Mouse (Mus musculus) heart, embryonic 16.5 days (tissue): ENCODE measurements around the gene Sprr1b. TPM values are rescaled to one million over a fixed set of nuclear protein-coding genes. Genes with fewer than 3 reads are reported as not detected.
"Not testable (repeated sequence)": the region's sequence is repeated elsewhere in the genome, so short reads cannot be mapped to it uniquely, and the experiment has no call there.

Source experiments
- ATAC-seq: fragments of 200-750 bp; cut with Nextera tagmentation; replicated peaks from 2 replicates; pipeline ENCODE4 v1.8.0; 2017; ENCODE audit warnings: moderate number of reproducible peaks; ENCODE audit not compliant: insufficient read depth, low FRiP score; ENCODE audit errors: extremely low read depth
- H3K27ac ChIP-seq: fragments of 300-500 bp; sonication (generic); 2 replicates; pipeline ENCODE4 v1.5.1; 2014; ENCODE audit warnings: mild to moderate bottlenecking, low read length, control low read depth, moderate library complexity
- H3K27me3 ChIP-seq: fragments of 300-500 bp; sonication (generic); 2 replicates; pipeline ENCODE4 v1.6.1; 2014; ENCODE audit warnings: low read length, mixed read lengths; ENCODE audit not compliant: control insufficient read depth, insufficient read depth
- H3K36me3 ChIP-seq: fragments of 300-500 bp; sonication (generic); 2 replicates; pipeline ENCODE4 v1.6.1; 2014; ENCODE audit not compliant: control insufficient read depth, insufficient read depth
- H3K4me1 ChIP-seq: fragments of 300-500 bp; sonication (generic); 2 replicates; pipeline ENCODE4 v1.6.1; 2014; ENCODE audit warnings: low read length, mixed read lengths; ENCODE audit not compliant: control insufficient read depth, insufficient read depth
- H3K4me2 ChIP-seq: fragments of 300-500 bp; sonication (generic); 2 replicates; pipeline ENCODE4 v1.6.1; 2014; ENCODE audit warnings: low read depth, mild to moderate bottlenecking, control low read depth, low read length
- H3K4me3 ChIP-seq: fragments of 300-500 bp; sonication (generic); 2 replicates; pipeline ENCODE4 v1.5.1; 2014; ENCODE audit warnings: mild to moderate bottlenecking, control low read depth, low read length
- H3K9ac ChIP-seq: fragments of 300-500 bp; sonication (generic); 2 replicates; pipeline ENCODE4 v1.6.1; 2014; ENCODE audit warnings: low read length, control low read depth
- H3K9me3 ChIP-seq: fragments of 300-500 bp; sonication (generic); replicated peaks from 2 replicates; pipeline ENCODE4 v1.6.1; 2016; ENCODE audit warnings: low read length; ENCODE audit not compliant: control insufficient read depth
- WGBS: fragments of 180-500 bp; shearing (Covaris S2); extraction: QIAGEN DNeasy Blood & Tissue Kit; methylation state at CpG from one replicate; pipeline ENCODE4 v1.1.7; 2014; 5-methylcytosine and 5-hydroxymethylcytosine counted together
- polyA plus RNA-seq: library from polyadenylated mRNA; unstranded; fragments of >200 nt; fragmentation: Nextera tagmentation; extraction: Ambion mirVana; gene quantifications from 2 replicates; pipeline ENCODE4 v1.2.1, GENCODE M21; 2015

The Sprr1b gene
- 0.19 TPM in 1 of 2 replicates, not detected in the other for polyA plus RNA-seq

DNA sequence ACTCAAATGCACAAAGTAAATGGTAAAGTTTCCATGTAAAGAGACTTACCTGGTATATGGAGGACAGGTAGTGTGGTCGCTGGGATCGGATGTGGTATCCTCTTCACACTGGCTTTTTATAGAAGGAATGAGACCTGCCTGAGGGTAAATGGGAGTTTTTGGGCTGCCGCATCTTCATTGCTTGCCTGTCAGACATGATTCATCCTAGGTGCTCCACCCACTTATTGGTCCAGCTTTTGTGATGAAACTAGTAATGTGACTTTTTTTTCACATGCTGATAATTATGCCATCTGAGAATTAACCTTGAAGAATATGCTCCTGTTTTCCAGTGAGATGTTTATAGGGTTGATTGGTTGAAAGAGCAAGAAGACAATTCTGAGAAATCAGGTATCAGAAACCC, at the start of gene Sprr1b:
TSS of gene Sprr1b (minus strand) at position 101 of the 400 bp plus-strand sequence.
- H3K27me3 ChIP-seq: no peaks in the 10 kb centered on the region
- no peaks in the 10 kb centered on the region for H3K36me3 ChIP-seq
- no peaks in the 10 kb centered on the region for H3K4me1 ChIP-seq
- no peak within 1 kb of the TSS for H3K27ac ChIP-seq
- WGBS: 88% methylated on average over 3 of the region's 3 CpGs
- H3K9ac ChIP-seq: no peak within 1 kb of the TSS
- no peak within 1 kb of the TSS for H3K4me2 ChIP-seq
- no peak for ATAC-seq
- H3K4me3 ChIP-seq: no peak within 1 kb of the TSS
- no peaks in the 10 kb centered on the region for H3K9me3 ChIP-seq

DNA sequence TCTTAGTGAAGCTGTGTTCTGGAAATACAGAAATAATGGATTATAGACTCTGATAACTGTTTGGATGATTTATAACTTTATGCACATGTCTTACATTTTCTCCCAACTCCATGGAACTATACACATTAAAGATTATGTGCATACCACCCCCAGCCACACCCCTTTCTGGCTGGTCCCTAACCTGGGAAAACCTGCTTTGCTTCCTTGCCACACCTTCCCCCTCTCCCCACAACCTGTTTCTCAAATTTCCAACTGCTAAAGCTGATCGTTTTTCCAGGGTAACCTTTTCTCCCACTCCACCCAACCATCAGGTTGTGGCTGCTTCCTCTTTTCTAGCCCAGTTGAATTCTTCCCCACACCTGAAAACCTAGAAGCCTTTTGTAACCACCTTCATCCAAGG, 47.7 kb upstream of the Sprr1b start:
- Histone ChIP-seq H3K9ac (no peak overlapping the region), H3K4me1 (no peaks in the 10 kb centered on the region), H3K27ac (no peak overlapping the region), H3K9me3 (no peaks in the 10 kb centered on the region), H3K4me2 (no peak overlapping the region), H3K36me3 (no peaks in the 10 kb centered on the region), H3K4me3 (no peak overlapping the region), H3K27me3 (no peaks in the 10 kb centered on the region)
- no peak for ATAC-seq
- 28% methylated on average over 1 of the region's 1 CpGs for WGBS

DNA sequence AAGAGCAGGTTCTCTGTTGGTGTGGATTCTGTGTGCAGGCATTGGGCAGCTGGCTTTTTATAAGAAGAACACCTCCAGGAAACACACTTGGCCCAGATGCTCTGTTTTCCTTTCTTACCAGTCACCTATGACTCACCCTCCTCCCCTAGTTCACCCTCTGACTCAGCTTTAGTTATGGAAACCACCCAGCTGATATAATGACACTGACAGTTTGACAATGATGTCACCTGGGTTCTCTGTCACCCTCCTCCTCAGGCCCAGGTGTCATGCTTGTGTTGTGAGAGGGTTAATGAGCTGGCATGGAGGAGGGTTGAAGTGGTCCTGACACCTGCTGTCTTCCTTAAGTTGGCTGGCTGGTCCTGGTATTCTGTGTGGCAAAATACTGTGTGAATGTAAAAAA, 47.3 kb upstream of the Sprr1b start, which contains the start of gene Sprr1a:
TSS of gene Sprr1a (minus strand) at position 33 of the 400 bp plus-strand sequence.
- Histone ChIP-seq H3K4me1 (no peaks in the 10 kb centered on the region), H3K4me2 (no peak within 1 kb of the TSS), H3K36me3 (no peaks in the 10 kb centered on the region), H3K9ac (no peak within 1 kb of the TSS), H3K4me3 (no peak within 1 kb of the TSS), H3K27ac (no peak within 1 kb of the TSS), H3K9me3 (no peaks in the 10 kb centered on the region), H3K27me3 (no peaks in the 10 kb centered on the region)
- ATAC-seq: no peak

DNA sequence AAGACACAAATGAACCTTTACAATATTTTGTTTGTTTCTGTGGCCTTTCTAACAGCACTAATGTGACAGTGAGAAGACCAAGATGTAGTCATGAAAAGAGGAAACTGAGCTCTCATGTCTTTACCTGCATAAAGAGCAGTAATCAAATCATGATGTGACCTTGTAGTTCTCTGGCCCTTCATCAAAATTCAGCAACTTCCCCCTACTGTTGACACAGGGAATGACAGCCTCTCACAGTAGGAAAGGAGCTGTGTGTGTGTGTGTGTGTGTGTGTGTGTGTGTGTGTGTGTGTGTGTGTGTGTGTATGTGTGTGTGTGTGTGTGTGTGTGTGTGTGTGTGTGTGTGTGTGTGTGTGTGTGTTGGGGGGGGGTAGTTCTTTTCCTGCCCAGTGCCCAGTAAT, 42.7 kb upstream of the Sprr1b start:
- H3K9ac ChIP-seq, H3K36me3 ChIP-seq, ATAC-seq, H3K27me3 ChIP-seq, H3K4me3 ChIP-seq, H3K27ac ChIP-seq, H3K4me1 ChIP-seq, H3K4me2 ChIP-seq, H3K9me3 ChIP-seq: not testable (repeated sequence)

DNA sequence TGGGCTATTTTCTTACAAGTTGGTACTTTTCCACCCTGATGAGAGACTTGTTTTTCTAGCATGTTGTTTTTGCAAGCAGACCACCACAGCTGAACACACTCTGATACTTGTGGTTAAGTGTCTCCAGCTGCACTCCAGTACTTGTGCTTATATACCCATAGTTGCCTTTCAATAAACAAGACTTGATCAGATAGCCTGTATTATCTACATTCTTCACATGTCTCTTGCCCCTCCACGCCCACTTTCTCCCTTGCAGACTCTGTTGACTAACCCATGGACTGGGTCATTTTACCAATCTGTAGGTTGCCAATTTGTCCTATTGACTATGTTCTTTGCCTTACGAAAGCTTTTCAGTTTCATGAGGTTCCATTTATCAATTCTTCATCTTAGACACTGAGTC, 31.5 kb upstream of the Sprr1b start:
- no peak overlapping the region for H3K9ac ChIP-seq
- no peaks in the 10 kb centered on the region for H3K4me1 ChIP-seq
- no peaks in the 10 kb centered on the region for H3K9me3 ChIP-seq
- H3K27ac ChIP-seq: no peak overlapping the region
- no peaks in the 10 kb centered on the region for H3K36me3 ChIP-seq
- H3K27me3 ChIP-seq: no peaks in the 10 kb centered on the region
- whole genome bisulfite sequencing: 75% methylated on average over 2 of the region's 2 CpGs
- ATAC-seq: no peak
- H3K4me3 ChIP-seq: no peak overlapping the region
- no peak overlapping the region for H3K4me2 ChIP-seq

DNA sequence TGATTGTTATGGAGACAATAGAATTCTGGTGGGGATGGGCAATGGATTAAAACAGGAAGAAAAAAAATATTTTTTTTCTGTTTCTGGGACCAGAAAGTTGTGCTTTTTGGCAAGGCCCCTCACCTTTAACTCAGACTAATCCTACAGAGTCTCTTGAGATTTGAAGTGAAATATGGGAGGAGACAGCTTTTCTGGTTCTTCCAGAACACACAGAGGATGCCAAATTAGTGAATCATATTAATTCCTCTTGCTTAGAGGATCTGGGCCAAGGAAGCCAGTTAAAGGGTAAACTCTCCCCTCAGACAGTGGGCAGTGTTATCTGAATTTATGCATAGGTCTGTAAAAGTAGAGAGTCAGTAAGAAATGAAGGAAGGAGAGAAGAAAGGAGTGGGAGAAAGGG, 28.8 kb upstream of the Sprr1b start:
- Histone ChIP-seq H3K4me3 (no peak overlapping the region), H3K4me1 (no peaks in the 10 kb centered on the region), H3K36me3 (no peaks in the 10 kb centered on the region), H3K27me3 (no peaks in the 10 kb centered on the region), H3K9ac (no peak overlapping the region), H3K9me3 (no peaks in the 10 kb centered on the region), H3K4me2 (no peak overlapping the region), H3K27ac (no peak overlapping the region)
- ATAC-seq: no peak

DNA sequence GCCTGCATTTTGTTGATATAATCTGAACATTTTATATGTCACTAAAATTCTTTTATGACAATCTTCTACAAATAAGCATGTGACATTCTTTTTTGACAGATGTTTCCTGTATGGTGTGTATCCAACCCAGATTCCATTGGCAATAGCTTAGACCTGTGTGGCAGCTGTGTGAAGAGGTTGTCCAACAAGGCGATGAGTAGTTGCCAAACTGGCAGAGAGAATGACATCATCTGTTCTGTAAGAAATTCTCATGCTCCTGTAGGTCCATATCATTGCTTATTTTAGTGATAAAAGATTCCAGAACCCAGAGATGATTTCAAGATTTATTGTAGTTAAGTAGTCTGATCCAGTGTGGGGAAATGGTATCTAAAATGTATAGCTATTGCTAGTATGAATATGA, 28.0 kb upstream of the Sprr1b start:
- H3K4me2 ChIP-seq: no peak overlapping the region
- no peak overlapping the region for H3K27ac ChIP-seq
- no peaks in the 10 kb centered on the region for H3K4me1 ChIP-seq
- no peaks in the 10 kb centered on the region for H3K36me3 ChIP-seq
- no peaks in the 10 kb centered on the region for H3K27me3 ChIP-seq
- H3K9ac ChIP-seq: no peak overlapping the region
- no peak overlapping the region for H3K4me3 ChIP-seq
- 56% methylated on average over 1 of the region's 1 CpGs for WGBS
- no peaks in the 10 kb centered on the region for H3K9me3 ChIP-seq
- no peak for ATAC-seq

DNA sequence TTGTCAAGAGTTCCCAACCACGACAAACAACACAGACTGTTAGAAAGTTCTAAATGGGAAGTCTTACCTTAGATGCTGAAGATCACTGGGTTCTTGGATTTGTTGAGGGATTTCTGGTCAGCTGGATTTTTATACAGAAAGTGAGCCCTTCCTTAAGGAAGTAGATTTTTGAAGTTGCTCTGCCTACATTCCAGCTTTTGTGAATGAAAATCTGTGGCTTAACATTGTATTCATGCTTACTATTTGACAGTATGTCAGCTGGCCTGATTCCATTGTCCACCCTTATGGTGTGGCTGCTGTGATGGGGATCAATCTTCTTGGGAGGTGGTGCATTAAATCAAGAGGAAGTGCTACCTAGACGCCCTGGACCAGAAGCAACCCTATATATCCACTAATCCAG, 20.0 kb upstream of the Sprr1b start, which contains the start of gene Sprr3:
TSS of gene Sprr3 (minus strand) at position 101 of the 400 bp plus-strand sequence.
- H3K4me3 ChIP-seq: no peak within 1 kb of the TSS
- H3K4me1 ChIP-seq: no peaks in the 10 kb centered on the region
- no peaks in the 10 kb centered on the region for H3K36me3 ChIP-seq
- H3K4me2 ChIP-seq: no peak within 1 kb of the TSS
- ATAC-seq: no peak
- H3K9ac ChIP-seq: no peak within 1 kb of the TSS
- H3K27me3 ChIP-seq: no peaks in the 10 kb centered on the region
- 58% methylated on average over 2 of the region's 2 CpGs for WGBS
- no peaks in the 10 kb centered on the region for H3K9me3 ChIP-seq
- no peak within 1 kb of the TSS for H3K27ac ChIP-seq

DNA sequence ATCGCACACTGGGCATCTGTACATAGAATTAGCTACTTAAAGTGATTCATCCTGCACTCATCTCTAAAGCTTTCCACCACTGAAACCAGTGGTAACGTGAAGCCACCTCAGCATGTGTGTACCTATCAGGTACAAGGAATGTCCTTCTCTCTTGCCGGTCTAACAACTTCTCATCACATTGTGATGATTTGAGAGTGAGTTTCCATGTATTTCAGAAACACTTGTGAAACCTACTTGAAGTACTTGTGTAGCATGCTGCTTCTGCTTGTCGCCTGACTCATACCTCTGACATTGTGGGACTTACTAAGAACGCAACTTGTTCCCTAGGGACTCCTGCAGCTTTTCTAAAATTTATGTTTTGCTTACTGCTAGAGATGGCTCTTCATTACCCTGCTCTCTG, 16.6 kb upstream of the Sprr1b start:
- H3K27me3 ChIP-seq: no peaks in the 10 kb centered on the region
- H3K4me2 ChIP-seq: no peak overlapping the region
- H3K36me3 ChIP-seq: no peaks in the 10 kb centered on the region
- H3K4me3 ChIP-seq: no peak overlapping the region
- H3K4me1 ChIP-seq: no peaks in the 10 kb centered on the region
- H3K9ac ChIP-seq: no peak overlapping the region
- 56% methylated on average over 5 of the region's 5 CpGs for WGBS
- ATAC-seq: no peak
- no peak overlapping the region for H3K27ac ChIP-seq
- no peaks in the 10 kb centered on the region for H3K9me3 ChIP-seq

DNA sequence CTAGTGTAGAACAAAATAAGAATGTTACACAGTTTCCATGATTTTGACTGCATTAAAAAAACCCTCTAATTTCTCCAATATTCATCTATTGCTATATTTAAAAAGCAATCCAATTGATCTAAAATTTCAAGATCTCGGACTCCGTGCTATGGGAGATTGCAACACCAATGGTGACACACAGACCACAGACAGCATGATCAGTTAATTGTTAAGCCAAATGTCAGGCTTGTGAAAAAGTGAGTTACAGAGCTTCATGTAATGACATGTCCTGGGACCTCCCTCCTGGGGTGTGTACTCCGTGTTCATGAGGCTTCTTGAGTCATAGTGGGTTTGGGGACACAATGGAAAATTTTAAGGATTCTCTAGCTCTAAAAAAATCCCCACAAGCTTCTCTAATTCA, 1.6 kb upstream of the Sprr1b start:
- Histone ChIP-seq H3K9ac (no peak overlapping the region), H3K36me3 (no peaks in the 10 kb centered on the region), H3K4me3 (no peak overlapping the region), H3K9me3 (no peaks in the 10 kb centered on the region), H3K27ac (no peak overlapping the region), H3K4me2 (no peak overlapping the region), H3K27me3 (no peaks in the 10 kb centered on the region), H3K4me1 (no peaks in the 10 kb centered on the region)
- WGBS: 78% methylated on average over 3 of the region's 3 CpGs
- ATAC-seq: no peak
